Mouse (Mus musculus) MEL (cell line): ENCODE data around the gene Dapl1. TPM values are rescaled to one million over a fixed set of nuclear protein-coding genes. Genes with fewer than 3 reads are reported as not detected.

Experiments used
- DNase-seq: peaks from one replicate; pipeline ENCODE4 v3.0.0; 2011; ENCODE audit warnings: low read depth, low spot score
- H3K27ac ChIP-seq: 2 replicates; pipeline ENCODE4 v1.5.1; 2012; ENCODE audit warnings: low read depth, mild to moderate bottlenecking, control low read depth, low read length, moderate library complexity; ENCODE audit not compliant: control insufficient read depth
- H3K27me3 ChIP-seq, 2 experiments: fragments of 150-350 bp in 1 of 2; sonication (generic) in 1 of 2; 2 replicates each; pipeline ENCODE4 v1.6.1; 2012; ENCODE audit warnings: low read length in 2 of 2, mild to moderate bottlenecking in 2 of 2, improper control_type of control experiment in 1 of 2, moderate library complexity in 1 of 2; ENCODE audit not compliant: insufficient read depth in 2 of 2, control insufficient read depth in 1 of 2
- H3K36me3 ChIP-seq, 2 experiments: 2 replicates each; pipeline ENCODE4 v1.6.1; 2012 to 2014; ENCODE audit warnings: low read length in 2 of 2, improper control_type of control experiment in 1 of 2, inconsistent platforms in 1 of 2, mild to moderate bottlenecking in 1 of 2; ENCODE audit not compliant: insufficient read depth in 2 of 2, control insufficient read depth in 1 of 2
- H3K4me1 ChIP-seq, 2 experiments: fragments of 150-350 bp in 1 of 2; sonication (generic) in 1 of 2; 2 replicates each; pipeline ENCODE4 v1.6.1; 2012; ENCODE audit warnings: low read length in 2 of 2, improper control_type of control experiment in 1 of 2, mild to moderate bottlenecking in 1 of 2; ENCODE audit not compliant: insufficient read depth in 2 of 2, control insufficient read depth in 1 of 2
- H3K4me3 ChIP-seq, 2 experiments: fragments of 150-350 bp in 1 of 2; sonication (generic) in 1 of 2; 2 replicates each; pipeline ENCODE4 v1.5.1; 2012; ENCODE audit warnings: low read depth in 2 of 2, low read length in 2 of 2, mild to moderate bottlenecking in 2 of 2, moderate library complexity in 2 of 2, control low read depth in 1 of 2, improper control_type of control experiment in 1 of 2; ENCODE audit not compliant: control insufficient read depth in 1 of 2, insufficient read depth in 1 of 2
- H3K79me2 ChIP-seq: 2 replicates; pipeline ENCODE4 v1.6.1; 2012; ENCODE audit warnings: mild to moderate bottlenecking, low read length, moderate library complexity; ENCODE audit not compliant: control insufficient read depth, poor library complexity, insufficient read depth
- H3K9ac ChIP-seq: 2 replicates; pipeline ENCODE4 v1.6.1; 2012; ENCODE audit warnings: low read depth, mild to moderate bottlenecking, control low read depth, low read length, moderate library complexity; ENCODE audit not compliant: control insufficient read depth, poor library complexity, severe bottlenecking
- H3K9me3 ChIP-seq: fragments of 150-350 bp; sonication (generic); replicated peaks from 2 replicates; pipeline ENCODE4 v1.6.1; 2012; ENCODE audit warnings: mild to moderate bottlenecking, low read length, improper control_type of control experiment, moderate library complexity; ENCODE audit not compliant: insufficient read depth
- BHLHE40 ChIP-seq: IDR thresholded peaks from 2 replicates; pipeline ENCODE4 v1.6.1; 2012; ENCODE audit warnings: low read depth, mild to moderate bottlenecking, inconsistent platforms, low read length, improper control_type of control experiment, borderline replicate concordance
- CHD1 ChIP-seq: IDR thresholded peaks from 2 replicates; pipeline ENCODE4 v1.6.1; 2012; ENCODE audit warnings: low read depth, mild to moderate bottlenecking, inconsistent platforms, low read length, improper control_type of control experiment
- CHD2 ChIP-seq: IDR thresholded peaks from 2 replicates; pipeline ENCODE4 v1.6.1; 2011; ENCODE audit warnings: low read length, improper control_type of control experiment
- CTCF ChIP-seq, 3 experiments: IDR thresholded peaks in 2 of 3; conservative IDR thresholded peaks in 1 of 3; 2 replicates each; pipeline ENCODE4 v1.5.1; 2011 to 2012; ENCODE audit warnings: low read length in 3 of 3, low read depth in 2 of 3, mild to moderate bottlenecking in 2 of 3, improper control_type of control experiment in 1 of 3, inconsistent platforms in 1 of 3, mixed read lengths in 1 of 3, moderate library complexity in 1 of 3; ENCODE audit not compliant: control insufficient read depth in 1 of 3, insufficient read depth in 1 of 3, poor library complexity in 1 of 3, severe bottlenecking in 1 of 3
- ETS1 ChIP-seq: IDR thresholded peaks from 2 replicates; pipeline ENCODE4 v1.6.1; 2012; ENCODE audit warnings: low read depth, mild to moderate bottlenecking, inconsistent platforms, low read length, improper control_type of control experiment, moderate library complexity
- GATA1 ChIP-seq: IDR thresholded peaks from 2 replicates; pipeline ENCODE4 v1.6.1; 2011; ENCODE audit warnings: low read depth, low read length, improper control_type of control experiment
- HCFC1 ChIP-seq: IDR thresholded peaks from 2 replicates; pipeline ENCODE4 v1.6.1; 2012; ENCODE audit warnings: low read depth, mild to moderate bottlenecking, inconsistent platforms, low read length, improper control_type of control experiment, moderate library complexity
- JUND ChIP-seq: IDR thresholded peaks from 2 replicates; pipeline ENCODE4 v1.6.1; 2011; ENCODE audit warnings: low read depth, mild to moderate bottlenecking, improper control_type of control experiment, low read length
- KAT2A ChIP-seq: conservative IDR thresholded peaks from 2 replicates; pipeline ENCODE4 v1.6.1; 2012; ENCODE audit warnings: low read depth, low read length, improper control_type of control experiment, inconsistent platforms
- MAX ChIP-seq: IDR thresholded peaks from 2 replicates; pipeline ENCODE4 v1.6.1; 2011; ENCODE audit warnings: low read length, improper control_type of control experiment
- MAZ ChIP-seq: IDR thresholded peaks from 2 replicates; pipeline ENCODE4 v1.6.1; 2012; ENCODE audit warnings: low read depth, mild to moderate bottlenecking, inconsistent platforms, low read length, improper control_type of control experiment
- NELFE ChIP-seq: IDR thresholded peaks from 2 replicates; pipeline ENCODE4 v1.6.1; 2011; ENCODE audit warnings: low read depth, low read length, improper control_type of control experiment
- NRF1 ChIP-seq: IDR thresholded peaks from 2 replicates; pipeline ENCODE4 v1.6.1; 2014; ENCODE audit warnings: low read depth, mild to moderate bottlenecking, inconsistent platforms, low read length, improper control_type of control experiment, moderate library complexity; ENCODE audit not compliant: poor library complexity, insufficient read depth, severe bottlenecking
- POLR2AphosphoS5 ChIP-seq: IDR thresholded peaks from 2 replicates; pipeline ENCODE4 v1.6.1; 2012; ENCODE audit warnings: low read depth, borderline replicate concordance, mild to moderate bottlenecking, inconsistent platforms, low read length, moderate library complexity, mixed read lengths
- RAD21 ChIP-seq: IDR thresholded peaks from 2 replicates; pipeline ENCODE4 v1.6.1; 2011; ENCODE audit warnings: mild to moderate bottlenecking, low read depth, low read length, improper control_type of control experiment
- RCOR1 ChIP-seq: IDR thresholded peaks from 2 replicates; pipeline ENCODE4 v1.6.1; 2012; ENCODE audit warnings: low read depth, mild to moderate bottlenecking, inconsistent platforms, low read length, improper control_type of control experiment
- SIN3A ChIP-seq: IDR thresholded peaks from 2 replicates; pipeline ENCODE4 v1.6.1; 2012; ENCODE audit warnings: low read length, improper control_type of control experiment, inconsistent platforms
- SMC3 ChIP-seq: IDR thresholded peaks from 2 replicates; pipeline ENCODE4 v1.6.1; 2011; ENCODE audit warnings: low read depth, low read length, improper control_type of control experiment
- TBP ChIP-seq: IDR thresholded peaks from 2 replicates; pipeline ENCODE4 v1.8.0; 2011; ENCODE audit warnings: low read depth, low read length, improper control_type of control experiment
- UBTF ChIP-seq: IDR thresholded peaks from 2 replicates; pipeline ENCODE4 v1.6.1; 2012; ENCODE audit warnings: low read depth, mild to moderate bottlenecking, inconsistent platforms, low read length, improper control_type of control experiment, moderate library complexity, borderline replicate concordance; ENCODE audit not compliant: insufficient read depth
- USF1 ChIP-seq: IDR thresholded peaks from 2 replicates; pipeline ENCODE4 v1.6.1; 2014; ENCODE audit warnings: low read depth, mild to moderate bottlenecking, inconsistent platforms, low read length, improper control_type of control experiment, moderate library complexity
- USF2 ChIP-seq, 2 experiments: IDR thresholded peaks; 2 replicates each; pipeline ENCODE4 v1.6.1; 2011 to 2012; ENCODE audit warnings: improper control_type of control experiment in 2 of 2, low read length in 2 of 2, borderline replicate concordance in 1 of 2, inconsistent platforms in 1 of 2, low read depth in 1 of 2, mild to moderate bottlenecking in 1 of 2; ENCODE audit not compliant: insufficient read depth in 1 of 2
- ZC3H11A ChIP-seq: IDR thresholded peaks from 2 replicates; pipeline ENCODE4 v1.6.1; 2012; ENCODE audit warnings: low read depth, mild to moderate bottlenecking, inconsistent platforms, low read length, improper control_type of control experiment
- ZMIZ1 ChIP-seq: IDR thresholded peaks from 2 replicates; pipeline ENCODE4 v1.6.1; 2012; ENCODE audit warnings: low read depth, mild to moderate bottlenecking, inconsistent platforms, low read length, improper control_type of control experiment, moderate library complexity
- polyA plus RNA-seq, 2 experiments: library from polyadenylated mRNA; stranded (reverse) in 1 of 2; unstranded in 1 of 2; fragments of >175 nt in 1 of 2; fragments of >200 nt in 1 of 2; gene quantifications; 2 replicates each; pipeline versions ENCODE4 v1.2.1 to v1.2.4; 2012; ENCODE audit warnings: low replicate concordance in 2 of 2, low read depth in 1 of 2; ENCODE audit not compliant: insufficient read length in 2 of 2, insufficient read depth in 1 of 2, missing spikeins in 1 of 2
- total RNA-seq: library from RNA; depleted of rRNA; stranded (reverse); fragments of 300-350 nt; gene quantifications from 2 replicates; pipeline ENCODE4 v1.2.3, GENCODE M21; 2012

Dapl1 gene
- total and polyA plus RNA-seq, 3 experiments, result not detected

DNA sequence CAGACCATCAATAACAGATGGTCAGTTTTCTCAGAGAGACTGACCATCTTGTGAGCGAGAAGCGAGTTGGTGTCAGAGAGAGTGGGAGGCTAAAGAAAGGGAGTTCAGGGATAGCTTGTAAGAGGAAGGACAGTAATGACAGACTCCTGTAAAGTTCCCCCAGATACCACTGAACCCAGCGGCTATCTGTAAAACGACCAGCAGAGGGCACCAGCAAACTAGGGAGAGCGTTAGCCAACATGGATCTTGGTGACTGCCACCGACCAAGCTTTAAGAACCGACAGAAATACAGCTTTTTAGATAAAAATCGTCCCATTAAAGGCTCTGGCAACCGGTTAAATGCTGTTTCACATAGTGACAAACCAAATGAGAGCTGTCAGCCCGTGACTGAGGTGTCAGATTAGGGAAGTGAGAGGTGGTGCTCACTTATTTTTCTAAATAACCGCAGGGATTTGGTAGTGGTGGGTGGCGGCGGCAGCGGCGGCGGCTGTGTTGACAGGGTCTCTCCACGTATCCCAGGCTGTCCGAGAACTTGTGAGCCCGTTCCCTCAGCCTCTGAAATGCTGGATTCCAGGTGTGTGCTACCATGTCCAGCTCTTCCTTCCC is 37.7 kb downstream of the Dapl1 start:
- DNase-seq, result peak; percentile 37
- H3K4me1 ChIP-seq, result no peaks in the 10 kb centered on the region
- no peak overlapping the region for H3K9ac ChIP-seq
- no peak overlapping the region for H3K4me3 ChIP-seq
- H3K9me3 ChIP-seq, result no peaks in the 10 kb centered on the region
- no peak overlapping the region for H3K27ac ChIP-seq
- TF ChIP-seq CHD2 (no peak), KAT2A (no peak), CTCF (IDR thresholded peaks at IDR 0.05 in 2 of 3, conservative IDR thresholded peaks at IDR 0.05 in 1 of 3; ENCODE audit: control insufficient read depth in 1 of 3, insufficient read depth in 1 of 3, low read depth in 2 of 3, low read length in 3 of 3, poor library complexity in 1 of 3, severe bottlenecking in 1 of 3) (peak; percentile 44 to 70 (median 56)), ETS1 (no peak), HCFC1 (no peak), NRF1 (no peak), SIN3A (no peak), ZMIZ1 (no peak), NELFE (no peak), POLR2AphosphoS5 (no peak), CHD1 (no peak), RAD21 (peak; percentile 53), MAZ (no peak), TBP (no peak), RCOR1 (no peak), JUND (no peak), MAX (no peak), GATA1 (no peak), USF1 (no peak), SMC3 (peak; percentile 31), ZC3H11A (no peak), USF2 (IDR thresholded peaks at IDR 0.05; ENCODE audit: borderline replicate concordance in 1 of 2, insufficient read depth in 1 of 2, low read depth in 1 of 2, low read length in 2 of 2) (no peak), UBTF (no peak), BHLHE40 (no peak)
- TF ChIP-seq, all 39 proteins: peak for 3
- Histone ChIP-seq H3K36me3 (no peaks in the 10 kb centered on the region), H3K79me2 (no peaks in the 10 kb centered on the region), H3K27me3 (no peaks in the 10 kb centered on the region)
